Mouse (Mus musculus) hindbrain, embryonic 11.5 days (tissue): ENCODE data around the gene Zfp949. TPM values are rescaled to one million over a fixed set of nuclear protein-coding genes. Genes with fewer than 3 reads are reported as not detected.
A peak's percentile ranks its signal among the peaks of the same experiment; 100 is the strongest.

Source experiments
- ATAC-seq: fragments of 200-750 bp; cut with Nextera tagmentation; 2 replicates; pipeline ENCODE4 v1.8.0; 2017; ENCODE audit warnings: mild to moderate bottlenecking, moderate TSS enrichment, moderate library complexity; ENCODE audit not compliant: low FRiP score
- DNase-seq: peaks from one replicate; pipeline ENCODE4 v3.0.0-alpha.2; 2015; ENCODE audit warnings: low spot score
- H3K27ac ChIP-seq: fragments of 300-500 bp; sonication (generic); 2 replicates; pipeline ENCODE4 v1.5.1; 2014; ENCODE audit warnings: mild to moderate bottlenecking, low read depth, low read length
- H3K27me3 ChIP-seq: fragments of 300-500 bp; sonication (generic); 2 replicates; pipeline ENCODE4 v1.6.1; 2014; ENCODE audit warnings: mild to moderate bottlenecking, low read length, moderate library complexity, mixed read lengths; ENCODE audit not compliant: control insufficient read depth, insufficient read depth
- H3K36me3 ChIP-seq: fragments of 300-500 bp; sonication (generic); 2 replicates; pipeline ENCODE4 v1.6.1; 2014; ENCODE audit warnings: mild to moderate bottlenecking, low read length, moderate library complexity, mixed read lengths; ENCODE audit not compliant: control insufficient read depth, insufficient read depth
- H3K4me1 ChIP-seq: fragments of 300-500 bp; sonication (generic); replicated peaks from 2 replicates; pipeline ENCODE4 v1.6.1; 2014; ENCODE audit warnings: low read length, mixed read lengths; ENCODE audit not compliant: control insufficient read depth, insufficient read depth
- H3K4me2 ChIP-seq: fragments of 300-500 bp; sonication (generic); replicated peaks from 2 replicates; pipeline ENCODE4 v1.6.1; 2014; ENCODE audit warnings: mild to moderate bottlenecking, low read depth, low read length
- H3K4me3 ChIP-seq: fragments of 300-500 bp; sonication (generic); 2 replicates; pipeline ENCODE4 v1.5.1; 2014; ENCODE audit warnings: low read depth, low read length
- H3K9ac ChIP-seq: fragments of 300-500 bp; sonication (generic); 2 replicates; pipeline ENCODE4 v1.6.1; 2014; ENCODE audit warnings: low read depth, low read length
- H3K9me3 ChIP-seq: fragments of 300-500 bp; sonication (generic); 2 replicates; pipeline ENCODE4 v1.6.1; 2016; ENCODE audit warnings: low read length; ENCODE audit not compliant: control insufficient read depth
- WGBS: fragments of 180-500 bp; shearing (Covaris S2); extraction: QIAGEN DNeasy Blood & Tissue Kit; methylation state at CpG from one replicate; pipeline ENCODE4 v1.1.7; 2014; 5-methylcytosine and 5-hydroxymethylcytosine counted together
- polyA plus RNA-seq: library from polyadenylated mRNA; unstranded; fragments of >200 nt; fragmentation: Nextera tagmentation; extraction: Ambion mirVana; gene quantifications from 2 replicates; pipeline ENCODE4 v1.2.1, GENCODE M21; 2014

Gene Zfp949
- polyA plus RNA-seq, 1 experiment from 2014 or later, result 9.1 TPM

- H3K27ac ChIP-seq, result peak overlapping the region; percentile 89
- no peaks in the 10 kb centered on the region for H3K9me3 ChIP-seq
- ATAC-seq (no peak), DNase-seq (peak; percentile 36)
- under 1% methylated on average over 10 of the region's 10 CpGs for WGBS
- H3K27me3 ChIP-seq, result no peaks in the 10 kb centered on the region
- H3K4me2 ChIP-seq, result peak overlapping the region; percentile 56
- no peaks in the 10 kb centered on the region for H3K36me3 ChIP-seq
- H3K4me1 ChIP-seq, result no peaks in the 10 kb centered on the region
- H3K9ac ChIP-seq, result peak overlapping the region; percentile 98
- H3K4me3 ChIP-seq, result peak overlapping the region; percentile 76
Measured at GRCm38 (mm10) chr9:88521961-88522568, 25.8 kb upstream of the Zfp949 start.

- H3K27me3 ChIP-seq, result no peaks in the 10 kb centered on the region
- H3K36me3 ChIP-seq, result no peaks in the 10 kb centered on the region
- peak; percentile 99 for DNase-seq
- under 1% methylated on average over 69 of the region's 69 CpGs for WGBS
- H3K9me3 ChIP-seq, result no peaks in the 10 kb centered on the region
- ATAC-seq, result peak; percentile 89
- H3K4me1 ChIP-seq, result no peaks in the 10 kb centered on the region
- H3K4me3 ChIP-seq, result peak overlapping the region; percentile 76
- peak overlapping the region; percentile 52 for H3K4me2 ChIP-seq
- peak overlapping the region; percentile 89 for H3K27ac ChIP-seq
- H3K9ac ChIP-seq, result peak overlapping the region; percentile 98
Measured at GRCm38 (mm10) chr9:88522569-88523334, 25.1 kb upstream of the Zfp949 start.

- Histone ChIP-seq H3K4me1 (no peaks in the 10 kb centered on the region), H3K27me3 (no peaks in the 10 kb centered on the region), H3K27ac (peak overlapping the region; percentile 61), H3K36me3 (no peaks in the 10 kb centered on the region), H3K4me3 (peak overlapping the region; percentile 76), H3K9ac (peak overlapping the region; percentile 98), H3K9me3 (no peaks in the 10 kb centered on the region), H3K4me2 (peak overlapping the region; percentile 52)
- no peak for ATAC-seq
- DNase-seq, result no peak
- WGBS, result 2% methylated on average over 16 of the region's 16 CpGs
Measured at GRCm38 (mm10) chr9:88523335-88523668, 24.5 kb upstream of the Zfp949 start.

- H3K4me3 ChIP-seq, result no peak overlapping the region
- H3K4me1 ChIP-seq, result no peaks in the 10 kb centered on the region
- ATAC-seq, result no peak
- no peak overlapping the region for H3K27ac ChIP-seq
- H3K36me3 ChIP-seq, result no peaks in the 10 kb centered on the region
- 91% methylated on average over 2 of the region's 2 CpGs for WGBS
- no peak for DNase-seq
- H3K27me3 ChIP-seq, result no peaks in the 10 kb centered on the region
- H3K9ac ChIP-seq, result no peak overlapping the region
- H3K4me2 ChIP-seq, result no peak overlapping the region
- no peaks in the 10 kb centered on the region for H3K9me3 ChIP-seq
Measured at GRCm38 (mm10) chr9:88524367-88524766, 23.5 kb upstream of the Zfp949 start.

- Histone ChIP-seq H3K4me1 (no peaks in the 10 kb centered on the region), H3K9ac (no peak overlapping the region), H3K9me3 (no peaks in the 10 kb centered on the region), H3K4me2 (no peak overlapping the region), H3K4me3 (no peak overlapping the region), H3K36me3 (no peaks in the 10 kb centered on the region), H3K27me3 (no peaks in the 10 kb centered on the region), H3K27ac (no peak overlapping the region)
- 77% methylated on average over 3 of the region's 3 CpGs for WGBS
- no peak for ATAC-seq
- no peak for DNase-seq
Measured at GRCm38 (mm10) chr9:88524796-88525195, 23.0 kb upstream of the Zfp949 start.

GRCm38 (mm10) chr9:88525341-88525740, 22.5 kb upstream of the Zfp949 start:
- H3K36me3 ChIP-seq, result no peaks in the 10 kb centered on the region
- H3K4me3 ChIP-seq, result no peak overlapping the region
- no peak overlapping the region for H3K27ac ChIP-seq
- no peak for DNase-seq
- no peaks in the 10 kb centered on the region for H3K27me3 ChIP-seq
- no peak overlapping the region for H3K4me2 ChIP-seq
- no peaks in the 10 kb centered on the region for H3K9me3 ChIP-seq
- H3K9ac ChIP-seq, result no peak overlapping the region
- ATAC-seq, result no peak
- 83% methylated on average over 6 of the region's 6 CpGs for WGBS
- no peaks in the 10 kb centered on the region for H3K4me1 ChIP-seq

- Histone ChIP-seq H3K27me3 (no peaks in the 10 kb centered on the region), H3K4me1 (no peaks in the 10 kb centered on the region), H3K9me3 (no peaks in the 10 kb centered on the region), H3K27ac (no peak overlapping the region), H3K9ac (no peak overlapping the region), H3K4me3 (no peak overlapping the region), H3K36me3 (no peaks in the 10 kb centered on the region), H3K4me2 (no peak overlapping the region)
- ATAC-seq (no peak), DNase-seq (no peak)
- WGBS, result 77% methylated on average over 4 of the region's 4 CpGs
Measured at GRCm38 (mm10) chr9:88527956-88528355, 19.9 kb upstream of the Zfp949 start.

- Histone ChIP-seq H3K4me2 (no peak overlapping the region), H3K4me1 (no peaks in the 10 kb centered on the region), H3K36me3 (no peaks in the 10 kb centered on the region), H3K9ac (no peak overlapping the region), H3K27me3 (no peaks in the 10 kb centered on the region), H3K27ac (no peak overlapping the region), H3K4me3 (no peak overlapping the region), H3K9me3 (no peaks in the 10 kb centered on the region)
- ATAC-seq (no peak), DNase-seq (no peak)
- 79% methylated on average over 5 of the region's 5 CpGs for WGBS
Measured at GRCm38 (mm10) chr9:88528736-88529135, 19.1 kb upstream of the Zfp949 start.

- ATAC-seq (no peak), DNase-seq (no peak)
- Histone ChIP-seq H3K27ac (no peak overlapping the region), H3K9me3 (no peaks in the 10 kb centered on the region), H3K4me1 (no peaks in the 10 kb centered on the region), H3K36me3 (no peaks in the 10 kb centered on the region), H3K27me3 (no peaks in the 10 kb centered on the region), H3K4me2 (no peak overlapping the region), H3K4me3 (no peak overlapping the region), H3K9ac (no peak overlapping the region)
- WGBS, result 80% methylated on average over 3 of the region's 3 CpGs
Measured at GRCm38 (mm10) chr9:88529571-88529970, 18.2 kb upstream of the Zfp949 start.
